Mouse (Mus musculus): Measurements from ENCODE around the gene Lsm14b. TPM values are rescaled to one million over a fixed set of nuclear protein-coding genes. Genes with fewer than 3 reads are reported as not detected.
A peak's percentile ranks its signal among the peaks of the same experiment; 100 is the strongest.

Lsm14b gene
- polyA plus RNA-seq, 1 experiment from 2014 or later, result 5.5 TPM

DNA sequence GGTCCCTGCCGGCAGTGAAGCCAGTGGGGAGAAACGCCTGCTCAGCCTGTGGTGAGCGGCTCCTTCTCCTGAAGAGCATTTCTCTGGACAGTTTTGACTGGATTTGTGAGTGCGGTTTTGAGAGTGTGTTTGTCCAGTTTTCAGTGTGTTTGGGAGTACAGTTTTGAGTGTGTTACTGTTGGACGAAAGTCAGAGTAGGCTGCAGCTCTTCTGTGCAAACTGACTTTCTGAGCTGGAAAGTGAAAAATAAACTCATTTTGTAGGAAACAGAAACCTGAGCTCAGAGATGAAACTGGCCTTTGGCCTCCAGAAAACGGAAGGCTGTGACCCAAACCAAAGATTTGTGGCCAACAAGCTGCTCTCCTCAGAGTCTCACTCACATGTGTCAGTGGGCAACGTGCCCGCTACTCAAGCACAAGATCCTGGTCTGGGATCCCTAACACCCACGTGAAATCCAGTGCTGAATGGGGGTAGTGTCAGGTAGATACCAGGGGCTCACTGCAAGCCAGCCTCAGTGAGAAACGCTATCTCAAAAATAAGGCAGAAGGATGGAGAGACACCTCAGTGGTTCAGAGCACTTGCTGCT, 38.3 kb upstream of the Lsm14b start:
- H3K36me3 ChIP-seq, result no peaks in the 10 kb centered on the region
- no peak overlapping the region for H3K9ac ChIP-seq
- no peak overlapping the region for H3K27ac ChIP-seq
- H3K4me1 ChIP-seq (replicated peaks), result peaks cover 34% of the 10 kb centered on the region
- no peak overlapping the region for H3K4me3 ChIP-seq
- H3K9me3 ChIP-seq (replicated peaks), result no peaks in the 10 kb centered on the region
- no peaks in the 10 kb centered on the region for H3K27me3 ChIP-seq
- no peak overlapping the region for H3K4me2 ChIP-seq
- 63% methylated on average over 10 of the region's 10 CpGs for WGBS
- no peak for ATAC-seq (replicated peaks; ENCODE audit: insufficient number of reproducible peaks, insufficient read depth, low FRiP score, low read depth)

DNA sequence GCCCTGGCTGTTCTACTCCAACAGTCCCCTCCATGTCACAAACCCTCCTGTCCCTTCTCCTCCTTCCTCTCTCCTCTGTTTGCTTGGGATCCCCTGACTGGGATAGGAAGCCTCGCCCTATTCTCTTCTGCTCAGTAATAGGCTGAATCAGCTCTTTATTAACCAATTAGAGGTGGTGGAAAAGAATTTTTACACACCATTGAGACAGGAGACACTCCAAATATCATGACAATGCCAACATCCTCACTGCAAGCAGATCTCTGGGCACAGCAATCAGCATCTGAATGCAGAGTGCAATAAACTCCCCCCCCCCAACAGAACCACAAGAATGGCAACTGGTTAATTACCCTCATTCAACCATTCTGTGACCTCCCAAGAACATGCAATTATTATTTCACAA, 35.7 kb upstream of the Lsm14b start:
- no peak overlapping the region for H3K4me2 ChIP-seq
- no peak overlapping the region for H3K9ac ChIP-seq
- 77% methylated on average over 1 of the region's 1 CpGs for WGBS
- no peaks in the 10 kb centered on the region for H3K36me3 ChIP-seq
- H3K4me3 ChIP-seq, result no peak overlapping the region
- H3K27ac ChIP-seq, result no peak overlapping the region
- no peaks in the 10 kb centered on the region for H3K9me3 ChIP-seq (replicated peaks)
- H3K4me1 ChIP-seq (replicated peaks), result peaks cover 27% of the 10 kb centered on the region
- H3K27me3 ChIP-seq, result no peaks in the 10 kb centered on the region
- ATAC-seq (replicated peaks; ENCODE audit: insufficient number of reproducible peaks, insufficient read depth, low FRiP score, low read depth), result no peak

DNA sequence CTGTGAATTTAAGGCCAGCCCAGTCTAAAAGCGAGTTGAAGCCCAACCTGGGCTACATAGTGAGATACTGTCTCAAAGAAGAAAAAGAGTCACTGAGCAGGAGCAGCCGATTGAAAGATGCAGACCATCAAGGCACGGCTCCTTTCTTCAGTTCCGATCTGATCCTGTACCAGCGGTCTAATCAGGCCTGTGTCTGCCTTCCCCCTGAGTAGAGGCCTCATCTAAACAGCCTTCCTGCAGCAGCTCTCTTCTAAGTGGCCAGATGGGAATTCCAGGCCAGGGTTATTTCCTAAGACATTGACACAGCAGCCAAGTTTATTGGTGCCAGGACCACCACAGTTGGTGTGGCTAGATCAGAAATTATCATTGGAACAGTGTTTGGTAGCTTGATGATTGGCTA, 31.7 kb upstream of the Lsm14b start:
- Histone ChIP-seq H3K27ac (no peak overlapping the region), H3K4me3 (no peak overlapping the region), H3K4me2 (no peak overlapping the region), H3K4me1 (replicated peaks) (0 out of 2 replicates have a peak, but pooled peaks cover 6% of the 10 kb centered on the region), H3K27me3 (no peaks in the 10 kb centered on the region), H3K9ac (no peak overlapping the region), H3K36me3 (no peaks in the 10 kb centered on the region), H3K9me3 (replicated peaks) (no peaks in the 10 kb centered on the region)
- WGBS, result 82% methylated on average over 5 of the region's 5 CpGs
- ATAC-seq (replicated peaks; ENCODE audit: insufficient number of reproducible peaks, insufficient read depth, low FRiP score, low read depth), result no peak

DNA sequence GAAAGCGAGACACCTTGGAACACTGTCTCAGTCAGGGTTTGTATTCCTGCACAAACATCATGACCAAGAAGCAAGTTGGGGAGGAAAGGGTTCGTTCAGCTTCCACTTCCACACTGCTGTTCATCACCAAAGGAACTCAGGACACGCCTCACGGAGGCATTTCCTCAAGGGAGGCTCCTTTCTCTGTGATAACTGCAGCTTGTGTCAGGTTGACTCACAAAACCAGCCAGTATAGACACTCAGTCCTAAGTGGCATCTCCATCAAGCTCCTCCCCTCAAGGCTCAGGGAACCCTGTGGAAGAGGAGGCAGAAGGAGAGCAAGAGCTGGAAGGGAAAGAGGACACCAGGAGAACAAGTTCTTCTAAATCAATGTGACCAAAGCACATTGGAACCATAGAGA, 26.4 kb upstream of the Lsm14b start:
- no peak overlapping the region for H3K9ac ChIP-seq
- no peak overlapping the region for H3K4me2 ChIP-seq
- no peak for ATAC-seq (replicated peaks; ENCODE audit: insufficient number of reproducible peaks, insufficient read depth, low FRiP score, low read depth)
- H3K36me3 ChIP-seq, result no peaks in the 10 kb centered on the region
- no peaks in the 10 kb centered on the region for H3K27me3 ChIP-seq
- no peaks in the 10 kb centered on the region for H3K4me1 ChIP-seq (replicated peaks)
- no peak overlapping the region for H3K4me3 ChIP-seq
- no peak overlapping the region for H3K27ac ChIP-seq
- no peaks in the 10 kb centered on the region for H3K9me3 ChIP-seq (replicated peaks)
- WGBS, result 49% methylated on average over 4 of the region's 4 CpGs

DNA sequence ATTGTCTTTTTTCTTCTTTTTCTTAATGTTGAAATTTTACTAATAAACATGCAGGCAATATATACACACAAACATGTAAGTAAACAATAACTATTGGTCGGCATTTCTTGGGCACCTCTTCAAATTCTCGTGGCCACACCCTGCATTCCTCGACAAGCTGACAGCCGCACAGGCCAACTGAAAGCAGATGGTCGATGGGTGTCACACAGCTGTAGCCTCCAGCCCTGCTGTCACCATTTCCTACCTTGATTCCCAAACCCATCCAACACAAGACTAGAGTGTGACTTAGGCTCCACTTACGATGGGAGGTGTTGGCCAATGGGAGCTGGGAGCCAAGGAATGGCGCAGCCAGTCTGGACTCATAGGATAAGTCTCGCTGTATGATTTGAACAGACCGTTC, 23.2 kb upstream of the Lsm14b start:
- H3K9me3 ChIP-seq (replicated peaks), result no peaks in the 10 kb centered on the region
- no peaks in the 10 kb centered on the region for H3K36me3 ChIP-seq
- H3K4me3 ChIP-seq, result no peak overlapping the region
- no peak for ATAC-seq (replicated peaks; ENCODE audit: insufficient number of reproducible peaks, insufficient read depth, low FRiP score, low read depth)
- H3K27me3 ChIP-seq, result no peaks in the 10 kb centered on the region; the same call in 1 of the 2 replicates
- WGBS, result 82% methylated on average over 9 of the region's 9 CpGs
- no peaks in the 10 kb centered on the region for H3K4me1 ChIP-seq (replicated peaks)
- no peak overlapping the region for H3K27ac ChIP-seq
- H3K9ac ChIP-seq, result no peak overlapping the region
- H3K4me2 ChIP-seq, result no peak overlapping the region

DNA sequence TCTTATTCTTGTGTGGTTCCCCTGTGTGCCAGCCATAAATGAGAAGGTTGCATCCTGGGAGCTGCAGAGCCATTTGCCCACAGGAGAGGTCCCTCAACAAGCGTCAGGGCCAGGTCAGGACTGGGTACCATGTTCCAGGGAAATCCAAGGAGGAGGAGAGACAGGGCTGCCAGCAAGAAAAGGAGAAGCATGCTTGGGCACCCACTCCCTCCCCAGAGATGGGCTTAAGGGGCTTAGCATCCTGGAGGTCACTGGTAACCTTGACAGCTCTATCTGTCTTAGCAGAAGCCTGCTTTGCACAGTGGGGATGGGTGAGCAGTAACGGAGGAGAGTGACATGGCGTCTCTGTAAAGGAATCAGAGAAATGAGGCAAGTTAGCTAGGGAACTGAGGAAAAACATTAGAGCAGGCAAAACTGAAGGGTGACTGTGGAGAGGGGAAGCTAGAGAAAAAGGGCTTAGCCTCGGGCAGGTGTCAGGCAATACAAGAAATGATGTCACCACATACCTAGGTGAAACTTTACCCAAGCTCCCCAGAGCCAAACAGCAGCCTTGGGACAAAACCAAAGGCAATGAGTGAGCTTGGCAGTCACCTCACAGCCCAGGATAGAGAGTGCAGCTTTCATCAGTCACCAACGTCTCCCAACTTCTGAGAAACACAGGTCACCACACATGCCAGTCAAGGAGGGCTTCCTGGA, 19.0 kb upstream of the Lsm14b start:
- Histone ChIP-seq H3K4me2 (no peak overlapping the region), H3K4me3 (no peak overlapping the region), H3K9ac (no peak overlapping the region), H3K4me1 (replicated peaks) (no peaks in the 10 kb centered on the region), H3K36me3 (no peaks in the 10 kb centered on the region), H3K9me3 (replicated peaks) (no peaks in the 10 kb centered on the region), H3K27ac (no peak overlapping the region), H3K27me3 (no peaks in the 10 kb centered on the region; the same call in 1 of the 2 replicates)
- ATAC-seq (replicated peaks; ENCODE audit: insufficient number of reproducible peaks, insufficient read depth, low FRiP score, low read depth), result no peak
- 50% methylated on average over 5 of the region's 5 CpGs for WGBS

DNA sequence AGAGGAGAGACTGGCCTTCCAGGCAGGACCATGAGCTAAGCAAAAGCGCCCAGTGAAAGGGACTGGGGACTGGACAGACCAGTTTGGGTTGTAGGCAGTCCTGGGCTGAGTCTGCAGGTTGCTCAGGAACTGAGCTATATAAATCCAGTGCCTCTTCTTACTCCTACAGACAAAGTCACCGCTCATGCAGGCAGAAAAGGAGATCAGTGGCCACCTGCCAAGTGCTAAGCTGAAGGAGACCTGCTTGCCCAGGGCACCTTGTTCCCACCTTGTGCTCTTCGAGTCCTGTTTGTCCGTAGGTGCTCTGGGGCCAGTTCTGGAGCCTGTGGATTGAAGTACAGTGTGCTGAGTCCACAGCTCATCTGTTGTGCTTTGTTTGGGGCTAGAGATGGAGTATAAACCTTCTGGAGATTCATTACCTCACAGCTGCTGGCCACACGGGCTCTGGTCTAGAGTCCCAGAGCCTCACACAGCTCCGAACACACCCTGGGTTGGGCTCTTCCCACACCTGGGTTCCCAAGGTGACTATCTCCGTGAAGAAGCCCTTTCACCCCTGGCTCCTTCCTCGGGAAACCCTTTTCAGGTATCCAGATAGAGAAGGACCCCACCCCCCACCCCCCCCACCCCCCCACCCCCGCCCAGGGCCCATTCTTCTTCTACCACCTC, 18.3 kb upstream of the Lsm14b start:
- Histone ChIP-seq H3K36me3 (no peaks in the 10 kb centered on the region), H3K4me1 (replicated peaks) (no peaks in the 10 kb centered on the region), H3K27me3 (no peaks in the 10 kb centered on the region; the same call in 1 of the 2 replicates), H3K27ac (no peak overlapping the region), H3K4me2 (no peak overlapping the region), H3K4me3 (no peak overlapping the region), H3K9me3 (replicated peaks) (no peaks in the 10 kb centered on the region), H3K9ac (no peak overlapping the region)
- 33% methylated on average over 9 of the region's 9 CpGs for WGBS
- no peak for ATAC-seq (replicated peaks; ENCODE audit: insufficient number of reproducible peaks, insufficient read depth, low FRiP score, low read depth)

DNA sequence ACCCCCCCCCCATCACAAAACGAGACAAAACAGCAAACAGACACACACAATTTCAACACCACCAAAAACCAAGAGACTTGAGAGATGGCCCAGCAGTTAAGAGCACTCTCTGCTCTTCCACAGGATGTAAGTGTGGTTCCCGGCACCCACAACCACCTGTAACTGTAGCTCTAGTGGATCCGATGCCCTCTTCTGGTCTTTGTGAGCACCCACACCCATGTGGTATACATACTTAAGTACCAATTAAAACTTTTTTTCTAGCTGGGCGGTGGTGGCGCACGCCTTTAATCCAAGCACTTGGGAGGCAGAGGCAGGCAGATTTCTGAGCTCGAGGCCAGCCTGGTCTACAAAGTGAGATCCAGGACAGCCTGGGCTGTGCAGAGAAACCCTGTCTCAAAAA, 14.1 kb upstream of the Lsm14b start:
- no peaks in the 10 kb centered on the region; the same call in 1 of the 2 replicates for H3K27me3 ChIP-seq
- no peak overlapping the region for H3K4me2 ChIP-seq
- H3K27ac ChIP-seq, result no peak overlapping the region
- no peak overlapping the region for H3K4me3 ChIP-seq
- H3K36me3 ChIP-seq, result no peaks in the 10 kb centered on the region
- WGBS, result 90% methylated on average over 7 of the region's 7 CpGs
- no peaks in the 10 kb centered on the region for H3K4me1 ChIP-seq (replicated peaks)
- H3K9me3 ChIP-seq (replicated peaks), result no peaks in the 10 kb centered on the region
- no peak for ATAC-seq (replicated peaks; ENCODE audit: insufficient number of reproducible peaks, insufficient read depth, low FRiP score, low read depth)
- no peak overlapping the region for H3K9ac ChIP-seq

DNA sequence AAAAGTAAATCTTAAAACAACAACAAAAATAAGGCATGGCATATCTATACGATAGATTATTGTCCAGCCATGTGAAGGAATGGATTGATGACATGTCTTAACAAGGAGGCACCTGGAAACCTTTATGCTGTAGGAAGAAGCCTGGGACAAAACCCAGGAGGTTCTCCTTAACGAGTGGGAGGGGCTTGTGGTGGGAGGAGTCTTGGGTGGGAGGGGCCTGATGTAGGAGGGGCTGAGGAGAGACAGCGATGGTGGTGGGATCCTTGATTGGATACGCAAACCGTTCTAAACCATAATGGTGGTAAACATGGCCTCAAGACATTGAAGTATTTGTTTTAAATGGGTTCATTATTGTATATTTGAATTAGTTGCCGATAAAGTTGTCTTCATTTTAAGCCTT, 13.4 kb upstream of the Lsm14b start:
- whole genome bisulfite sequencing, result 78% methylated on average over 6 of the region's 6 CpGs
- H3K4me2 ChIP-seq, result no peak overlapping the region
- H3K27ac ChIP-seq, result no peak overlapping the region
- no peaks in the 10 kb centered on the region for H3K9me3 ChIP-seq (replicated peaks)
- H3K9ac ChIP-seq, result no peak overlapping the region
- no peak overlapping the region for H3K4me3 ChIP-seq
- no peaks in the 10 kb centered on the region; the same call in 1 of the 2 replicates for H3K27me3 ChIP-seq
- H3K4me1 ChIP-seq (replicated peaks), result no peaks in the 10 kb centered on the region
- no peaks in the 10 kb centered on the region for H3K36me3 ChIP-seq
- ATAC-seq (replicated peaks; ENCODE audit: insufficient number of reproducible peaks, insufficient read depth, low FRiP score, low read depth), result no peak

DNA sequence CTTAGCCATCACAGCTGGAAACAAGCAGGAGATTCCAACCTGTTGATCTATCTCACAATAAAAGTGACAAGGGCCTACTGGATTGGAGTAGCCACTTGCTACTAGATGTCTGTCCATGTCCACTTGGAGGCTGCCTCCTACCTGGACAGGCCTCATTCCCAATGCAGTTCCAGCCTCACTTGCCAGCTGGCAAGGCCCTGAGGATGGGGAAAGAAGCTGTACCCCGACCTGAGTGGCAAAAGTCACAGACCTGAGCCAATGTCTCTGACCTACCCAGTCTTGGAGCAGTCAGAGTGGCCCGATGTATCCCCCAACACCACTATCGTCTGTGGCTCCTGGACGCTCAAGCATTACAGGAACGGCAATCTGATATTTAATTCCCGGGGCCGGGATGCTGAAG, 11.1 kb upstream of the Lsm14b start:
- 86% methylated on average over 7 of the region's 7 CpGs for WGBS
- H3K4me1 ChIP-seq (replicated peaks), result no peaks in the 10 kb centered on the region

DNA sequence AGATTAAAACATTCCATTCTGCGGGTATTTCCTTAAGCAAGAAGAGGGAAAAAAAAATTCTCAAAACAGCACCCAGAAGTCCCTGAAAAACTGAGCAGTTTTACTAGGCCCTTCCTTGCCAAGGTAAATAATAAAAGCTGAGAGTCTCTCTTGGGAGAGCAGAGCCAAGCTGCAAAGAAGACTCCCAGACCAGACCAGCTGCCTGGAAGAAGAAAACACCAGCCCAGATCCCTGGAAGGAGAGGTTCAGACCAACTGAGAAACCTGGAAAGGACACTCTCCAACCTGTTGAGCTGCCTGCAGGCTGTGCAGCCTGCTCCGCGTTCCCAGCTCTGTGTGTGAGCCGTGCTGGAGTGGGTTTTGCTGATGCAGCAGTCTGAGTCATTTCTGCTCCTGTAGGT, 7.2 kb upstream of the Lsm14b start:
- Histone ChIP-seq H3K9me3 (replicated peaks) (no peaks in the 10 kb centered on the region), H3K36me3 (no peaks in the 10 kb centered on the region), H3K9ac (no peak overlapping the region), H3K27ac (0 out of 2 replicates have a peak overlapping the region, but pooled peaks have one; percentile 9), H3K4me2 (no peak overlapping the region), H3K27me3 (peaks cover 8% of the 10 kb centered on the region; the same call in 1 of the 2 replicates), H3K4me3 (no peak overlapping the region), H3K4me1 (replicated peaks) (peaks cover 2% of the 10 kb centered on the region; the same call in 1 of the 2 replicates)
- WGBS, result 54% methylated on average over 4 of the region's 4 CpGs
- no peak for ATAC-seq (replicated peaks; ENCODE audit: insufficient number of reproducible peaks, insufficient read depth, low FRiP score, low read depth)

More for the DNA sequence above, 11.1 kb upstream of the Lsm14b start:
- Histone ChIP-seq H3K36me3 (no peaks in the 10 kb centered on the region), H3K4me2 (no peak overlapping the region), H3K9me3 (replicated peaks) (no peaks in the 10 kb centered on the region), H3K9ac (no peak overlapping the region), H3K27me3 (no peaks in the 10 kb centered on the region), H3K4me3 (no peak overlapping the region), H3K27ac (no peak overlapping the region)
- ATAC-seq (replicated peaks; ENCODE audit: insufficient number of reproducible peaks, insufficient read depth, low FRiP score, low read depth), result no peak

Data from heart, embryonic 15.5 days (tissue).